Mouse (Mus musculus): ENCODE measurements around the gene Psmb7.

Psmb7 gene

DNA sequence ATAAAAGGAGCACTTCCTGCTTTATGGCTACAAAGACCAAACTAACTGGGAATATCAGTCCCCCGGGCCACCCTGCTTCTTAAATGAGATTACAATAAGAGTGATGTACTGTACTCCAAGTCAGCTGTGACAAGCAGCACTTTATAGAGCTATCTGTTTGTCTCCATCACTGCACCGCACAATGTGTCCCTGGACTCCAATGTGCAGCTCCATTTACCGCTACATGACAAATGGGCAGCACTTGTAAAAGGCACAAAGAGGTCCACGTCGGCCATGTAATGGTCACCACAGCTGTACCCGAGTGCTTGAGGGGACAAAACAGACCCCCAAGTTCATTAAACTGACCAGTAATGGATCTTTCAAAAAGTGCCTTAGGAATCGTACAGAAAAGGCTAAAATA, 49.0 kb downstream of the Psmb7 start:
- DNase-seq (ENCODE audit: extremely low read depth, low read depth) = no peak

GRCm38 (mm10) chr2:38591751-38592459, 52.0 kb downstream of the Psmb7 start:
- no peak for DNase-seq (ENCODE audit: extremely low read depth, low read depth)

- no peak for DNase-seq (ENCODE audit: extremely low read depth, low read depth)
Observed at GRCm38 (mm10) chr2:38586733-38587132, 57.2 kb downstream of the Psmb7 start.

- no peak for DNase-seq (ENCODE audit: extremely low read depth, low read depth)
Observed at GRCm38 (mm10) chr2:38585379-38585736, 58.5 kb downstream of the Psmb7 start.

GRCm38 (mm10) chr2:38584514-38585378, 59.1 kb downstream of the Psmb7 start:
- no peak for DNase-seq (ENCODE audit: extremely low read depth, low read depth)

DNA sequence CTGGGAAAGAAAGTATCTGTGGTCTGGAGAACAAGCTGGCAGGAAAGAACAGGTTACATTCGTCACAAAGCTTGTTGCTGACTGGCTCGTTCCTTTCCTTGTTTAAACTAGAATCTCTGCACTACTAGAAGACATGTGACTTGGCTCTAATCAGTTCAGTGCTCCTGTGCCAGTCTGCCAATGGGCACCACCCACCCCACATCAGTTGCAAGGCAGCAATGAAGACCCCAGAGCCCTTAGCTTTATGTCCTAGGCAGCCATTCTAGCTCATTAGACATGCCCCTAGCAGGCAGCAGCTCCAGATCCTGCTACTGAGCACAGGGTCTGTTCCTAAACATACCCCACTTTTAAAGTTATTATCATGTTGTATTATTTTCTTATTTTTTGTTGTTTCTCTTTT, 59.9 kb downstream of the Psmb7 start:
- DNase-seq (ENCODE audit: extremely low read depth, low read depth) = no peak

DNA sequence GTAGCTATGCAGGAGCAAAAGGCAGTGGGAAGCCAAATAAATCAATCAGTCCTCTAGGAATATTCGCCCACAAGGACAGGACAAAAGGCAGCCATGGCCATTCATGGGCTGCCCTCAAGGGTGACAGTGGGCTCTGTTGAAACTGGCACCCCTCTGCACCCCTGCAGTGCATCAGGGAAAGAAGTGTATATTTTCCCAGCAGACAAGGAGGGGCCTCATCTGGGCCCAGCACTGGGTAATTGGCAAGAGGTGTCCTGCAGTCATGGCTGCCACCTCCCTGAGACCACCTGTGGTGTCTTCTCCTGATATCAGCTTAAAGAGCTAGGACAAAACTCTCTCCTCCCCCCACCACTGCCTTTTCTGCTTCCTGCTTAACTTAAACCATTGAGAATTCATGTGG, 64.4 kb downstream of the Psmb7 start:
- DNase-seq (ENCODE audit: extremely low read depth, low read depth) = no peak

DNA sequence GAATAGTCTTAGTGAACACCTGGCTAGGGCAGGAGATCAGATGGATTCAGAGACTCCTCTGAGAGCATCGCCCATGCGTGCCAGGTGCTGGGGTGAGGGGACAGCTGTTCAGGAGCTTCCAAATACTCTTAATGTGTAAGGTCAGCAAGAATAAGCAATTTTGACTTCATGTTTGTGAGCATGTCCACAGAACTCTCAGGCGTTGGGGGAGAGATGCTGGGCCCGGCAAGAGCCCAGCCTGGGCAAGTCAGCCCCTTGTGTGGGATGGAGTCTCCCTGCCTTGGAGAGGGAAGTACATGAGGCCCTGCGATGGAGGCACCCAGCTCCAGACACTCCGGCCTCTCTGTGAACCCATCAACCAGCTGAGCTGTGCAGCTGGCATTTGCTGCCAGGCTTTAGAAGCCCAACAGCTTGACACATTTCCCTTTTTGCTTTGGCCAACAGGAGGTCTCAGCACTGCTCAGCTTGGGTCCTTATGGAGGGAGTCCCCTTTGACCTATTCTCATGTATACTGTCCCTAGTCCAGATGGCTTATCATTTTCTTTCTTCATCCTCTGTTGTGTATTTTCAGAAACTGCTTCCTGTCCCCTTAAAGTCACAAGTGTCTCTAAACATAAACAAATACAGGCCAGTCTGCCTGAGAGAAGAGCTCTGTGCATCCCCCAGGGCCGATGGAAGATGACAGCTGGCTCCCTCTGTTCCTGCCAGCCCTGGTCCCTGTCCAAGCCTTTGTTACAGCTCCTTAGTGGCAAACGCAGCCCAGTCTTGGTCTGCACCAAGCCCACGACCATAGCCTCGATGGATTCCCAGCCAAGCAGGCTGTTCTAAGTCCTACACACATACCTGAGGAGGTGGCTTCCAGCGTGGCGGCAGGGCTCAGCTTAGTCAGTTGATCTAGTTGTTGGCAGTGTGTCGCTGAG, 65.0 kb downstream of the Psmb7 start:
- no peak for DNase-seq (ENCODE audit: extremely low read depth, low read depth)

DNA sequence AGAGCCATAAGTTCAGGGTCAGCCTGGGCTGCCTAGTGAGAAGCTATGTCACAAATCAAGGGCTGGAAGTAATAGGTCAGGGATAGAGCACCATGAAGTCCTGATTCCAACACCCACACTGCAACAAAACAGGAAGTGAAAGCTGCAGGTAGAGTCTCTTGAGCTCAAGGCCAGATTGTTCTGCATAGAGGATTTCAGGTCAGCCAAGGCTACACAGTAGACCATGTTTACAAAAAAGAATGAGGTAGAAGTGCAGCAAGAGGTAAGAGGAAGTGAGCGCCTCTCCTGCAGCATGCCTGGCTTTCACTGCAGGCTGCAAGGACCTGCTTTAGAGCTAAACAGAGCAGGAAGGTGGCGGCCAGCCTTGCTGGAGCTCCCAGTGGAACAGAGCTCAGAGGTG, 69.2 kb downstream of the Psmb7 start:
- DNase-seq (ENCODE audit: extremely low read depth, low read depth) = no peak

DNA sequence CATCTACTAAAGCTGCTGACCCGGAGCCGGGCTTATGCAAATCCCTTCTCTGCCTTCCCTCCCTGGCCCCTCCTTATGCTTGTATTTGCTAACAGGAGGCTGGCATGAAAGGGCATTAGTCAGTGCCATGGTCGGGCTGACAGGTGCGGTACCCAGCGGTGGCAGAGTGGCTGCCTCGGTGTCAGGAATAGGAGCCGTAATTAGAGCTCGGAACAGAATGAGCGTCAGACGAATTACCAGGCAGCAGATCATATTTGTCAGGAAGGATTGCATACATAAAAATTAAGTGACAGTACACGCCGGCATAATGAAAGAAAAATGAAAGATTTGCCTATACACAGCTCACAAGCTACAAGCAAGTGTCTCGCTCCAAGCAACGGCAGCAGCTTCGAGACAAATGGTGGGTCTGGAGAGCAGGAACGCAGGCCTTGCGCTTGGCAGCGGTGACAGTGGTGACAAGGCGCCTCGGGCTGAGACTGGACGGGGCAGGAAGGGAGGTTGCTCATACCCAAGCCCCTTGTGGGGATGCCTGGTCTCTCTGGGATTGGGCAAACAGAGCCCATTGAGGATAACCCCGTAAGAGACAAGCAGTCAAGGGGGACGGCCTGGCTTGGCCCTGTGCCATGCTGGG, 71.8 kb downstream of the Psmb7 start:
- no peak for DNase-seq (ENCODE audit: extremely low read depth, low read depth)

DNA sequence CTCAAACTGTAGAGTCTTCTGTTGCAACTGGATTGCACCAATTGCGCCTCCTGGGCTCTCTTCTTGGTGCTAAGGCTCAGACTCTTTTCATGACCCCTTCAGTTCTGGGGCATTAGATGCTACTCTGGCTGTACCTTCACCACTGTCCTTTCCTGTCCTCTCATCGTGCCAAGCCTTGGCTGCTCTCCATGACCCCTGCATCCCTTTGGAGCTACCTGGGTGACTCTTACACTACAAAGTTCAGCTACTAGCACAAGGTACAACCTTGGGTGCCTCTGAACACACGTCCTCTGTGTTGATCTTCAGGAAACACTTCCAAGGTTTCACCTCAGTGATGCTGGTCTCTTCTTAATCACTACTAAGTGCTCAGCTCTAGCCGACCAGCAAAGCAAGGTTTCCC, 81.3 kb downstream of the Psmb7 start:
- no peak for DNase-seq (ENCODE audit: extremely low read depth, low read depth)

DNA sequence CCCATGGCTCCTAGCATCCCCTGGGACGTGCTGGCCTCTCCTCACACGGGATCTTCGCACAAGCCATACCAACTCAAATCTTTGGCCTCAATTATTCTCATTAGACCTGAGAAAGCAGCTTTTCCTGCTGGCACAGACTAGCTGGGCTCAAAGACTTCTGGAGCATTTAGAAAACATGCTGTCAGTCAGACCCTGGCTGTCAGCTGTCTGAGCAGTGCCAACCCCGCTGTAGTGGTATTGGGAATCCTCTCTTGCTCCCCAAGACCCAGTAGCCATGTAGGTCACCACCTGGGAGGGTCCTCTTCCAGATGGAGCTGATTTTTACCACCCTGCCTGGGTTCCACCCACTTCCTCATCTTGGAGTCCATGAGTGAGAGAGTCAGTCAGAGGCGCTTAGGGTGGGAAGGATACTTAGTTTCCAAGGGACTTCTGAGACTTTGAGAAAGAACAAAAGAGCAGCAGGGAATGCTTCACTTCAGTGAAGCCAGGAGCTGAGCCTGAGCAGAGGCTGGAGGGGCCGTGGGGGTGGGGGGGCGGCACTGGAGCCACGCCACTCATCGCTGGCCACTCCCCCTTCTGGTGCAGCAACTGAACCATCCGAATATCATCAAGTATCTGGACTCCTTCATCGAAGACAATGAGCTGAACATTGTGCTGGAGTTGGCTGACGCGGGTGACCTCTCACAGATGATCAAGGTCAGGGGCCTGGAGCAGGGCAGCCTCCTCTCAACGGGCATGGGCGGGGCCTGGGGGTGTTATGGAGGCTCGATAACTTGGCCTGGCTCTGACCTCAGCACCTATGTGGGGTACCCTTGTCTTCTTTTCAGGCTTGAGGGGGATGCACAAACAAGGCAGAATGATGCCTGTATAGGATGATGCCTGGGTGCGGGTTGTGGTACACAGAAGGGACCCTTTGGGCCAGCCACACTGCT, 83.3 kb downstream of the Psmb7 start:
- DNase-seq (ENCODE audit: extremely low read depth, low read depth) = no peak

GRCm38 (mm10) chr2:38556721-38557120, 87.2 kb downstream of the Psmb7 start:
- DNase-seq (ENCODE audit: extremely low read depth, low read depth) = no peak

- no peak for DNase-seq (ENCODE audit: extremely low read depth, low read depth)
Observed at GRCm38 (mm10) chr2:38555659-38556058, 88.2 kb downstream of the Psmb7 start.

GRCm38 (mm10) chr2:38554226-38554995, 89.5 kb downstream of the Psmb7 start:
- no peak for DNase-seq (ENCODE audit: extremely low read depth, low read depth)

- no peak for DNase-seq (ENCODE audit: extremely low read depth, low read depth)
Observed at GRCm38 (mm10) chr2:38552004-38552443, 91.9 kb downstream of the Psmb7 start.

DNA sequence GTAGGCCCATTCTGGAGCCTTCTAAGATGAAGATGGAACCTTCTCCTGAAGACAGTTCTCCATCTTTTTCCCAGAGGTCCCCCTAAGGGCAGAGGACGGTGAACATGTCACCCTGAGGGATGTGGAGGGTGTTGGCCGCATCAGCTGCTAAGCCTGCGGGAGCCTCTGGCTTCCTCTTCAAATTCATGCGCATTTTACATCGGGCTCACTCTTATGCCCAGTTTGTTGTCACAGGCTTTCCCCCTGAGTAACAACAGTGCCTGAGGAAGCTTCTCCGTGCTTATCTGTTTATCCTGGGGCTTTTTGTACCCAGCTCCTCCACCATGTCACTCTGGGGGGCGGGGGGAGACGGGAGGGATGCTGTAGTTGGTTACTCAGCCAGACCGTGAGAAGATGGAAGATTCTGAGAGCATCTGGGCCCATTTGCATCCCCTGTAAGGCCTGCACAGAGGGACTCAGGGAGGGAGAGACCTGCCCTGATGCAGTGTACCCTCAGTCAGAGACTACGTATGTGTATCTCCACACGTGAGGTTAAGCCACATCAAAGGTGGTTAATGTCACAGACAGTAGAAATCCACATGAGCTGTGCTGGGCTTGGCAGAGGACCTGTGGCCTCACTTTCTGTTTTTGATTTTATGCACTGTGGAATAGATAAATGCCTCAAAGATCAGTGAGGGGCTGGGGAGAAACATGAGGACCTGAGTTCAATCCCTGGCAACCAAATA, 95.9 kb downstream of the Psmb7 start:
- no peak for DNase-seq (ENCODE audit: extremely low read depth, low read depth)

- no peak for DNase-seq (ENCODE audit: extremely low read depth, low read depth)
Observed at GRCm38 (mm10) chr2:38546748-38547147, 97.1 kb downstream of the Psmb7 start.

GRCm38 (mm10) chr2:38546222-38546621, 97.7 kb downstream of the Psmb7 start:
- DNase-seq (ENCODE audit: extremely low read depth, low read depth) = no peak

Data from MEL-GATA-1-ER (cell line).